ENCODE assay signal across 18 mouse cellular contexts in the genomic region with DNA sequence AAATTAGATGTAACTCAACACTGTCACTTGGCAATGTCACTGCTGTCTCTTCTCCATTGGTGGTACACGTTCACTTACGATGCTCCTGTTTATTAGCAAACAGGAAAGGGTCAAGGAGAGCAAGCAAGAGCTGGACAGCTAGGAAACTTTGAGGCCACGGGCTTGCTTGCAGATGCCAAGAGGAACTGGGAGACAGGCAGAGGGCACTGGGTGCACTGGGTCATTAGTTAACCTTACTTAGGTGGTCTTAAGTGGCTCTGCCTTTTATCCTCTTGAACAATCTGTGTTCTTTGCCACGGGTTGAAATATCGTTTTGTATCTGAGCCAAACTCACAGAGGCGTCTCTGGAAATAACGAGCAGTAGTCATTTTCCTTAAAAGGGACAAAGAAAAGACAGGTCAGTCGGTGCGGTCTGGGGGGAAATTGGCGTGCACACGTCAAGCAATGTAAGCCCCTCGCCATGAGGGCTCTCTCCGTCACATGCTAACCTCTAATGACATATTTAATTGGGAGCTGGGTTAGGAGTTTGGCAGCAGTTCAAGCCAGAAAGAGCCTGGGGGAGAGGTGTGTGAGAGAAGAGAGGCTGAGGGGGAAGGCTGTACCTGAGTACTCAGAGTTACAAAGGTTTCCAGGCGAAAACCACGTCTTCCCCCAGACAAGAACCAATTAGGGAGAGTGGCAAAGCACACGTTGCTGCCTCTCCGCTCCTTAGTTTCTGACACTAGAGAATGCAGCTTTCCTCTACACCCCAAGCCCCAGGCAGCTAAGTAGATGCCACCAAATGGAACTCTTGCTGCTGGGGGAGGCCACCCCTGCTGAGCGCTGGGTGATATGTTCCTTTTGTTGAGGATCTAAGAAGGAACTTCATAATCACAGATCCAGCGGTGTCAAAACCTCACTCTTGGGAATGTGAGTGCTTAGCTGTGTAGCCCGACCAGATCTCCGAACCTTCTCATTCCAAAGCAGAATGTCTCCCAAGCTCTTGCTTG.
DNase-seq lines count a peak whose midpoint lies in the region; ATAC-seq lines count a peak whose summit lies in the region.
"Had no signal": no experiment of that assay in that cellular context is flagged by ENCODE, and none has a peak within 500 bp of the region (broad histone marks: within the 10 kb centered on the region; RNA-seq: fewer than 3 reads in every experiment).

No protein-coding gene starts in this region.

- peaks cover 13% of the 10 kb centered on the region; the same call in 1 of the 2 replicates for H3K4me1 ChIP-seq in kidney, embryonic 16.5 days (ENCODE audit: insufficient read depth, low read length)
- H3K4me1 ChIP-seq in embryonic facial prominence, embryonic 15.5 days: peaks cover 8% of the 10 kb centered on the region
- H3K4me1 ChIP-seq in intestine, embryonic 16.5 days (ENCODE audit: control insufficient read depth, insufficient read depth, low read length): no peaks in the 10 kb centered on the region
- H3K4me1 ChIP-seq in midbrain, embryonic 14.5 days (ENCODE audit: control insufficient read depth, insufficient read depth, low read length): no peaks in the 10 kb centered on the region
- peaks cover 5% of the 10 kb centered on the region; the same call in 1 of the 2 replicates for H3K4me1 ChIP-seq in kidney, embryonic 14.5 days (ENCODE audit: control insufficient read depth, insufficient read depth, low read length)
- H3K4me1 ChIP-seq: liver, embryonic 12.5 days; neural tube, embryonic 13.5 days had no signal

- H3K27me3 ChIP-seq in kidney, embryonic 16.5 days (ENCODE audit: insufficient read depth, low read length): no peaks in the 10 kb centered on the region
- H3K27me3 ChIP-seq in embryonic facial prominence, embryonic 15.5 days: no peaks in the 10 kb centered on the region
- no peaks in the 10 kb centered on the region for H3K27me3 ChIP-seq in intestine, embryonic 16.5 days (replicated peaks; ENCODE audit: control insufficient read depth, insufficient read depth, low read length)
- H3K27me3 ChIP-seq in midbrain, embryonic 14.5 days (ENCODE audit: control insufficient read depth, insufficient read depth, low read length): no peaks in the 10 kb centered on the region
- no peaks in the 10 kb centered on the region for H3K27me3 ChIP-seq in kidney, embryonic 14.5 days (ENCODE audit: control insufficient read depth, insufficient read depth, low read length)
- H3K27me3 ChIP-seq: liver, embryonic 12.5 days; neural tube, embryonic 13.5 days; Patski had no signal

- DNase-seq in kidney, adult 9 months: no peak
- DNase-seq in midbrain, embryonic 14.5 days: peak; percentile 35
- no peak for DNase-seq in adipocyte (ENCODE audit: low spot score)
- DNase-seq in gastrocnemius, postnatal 4 days (ENCODE audit: low spot score in 2 of 2): no peak
- DNase-seq: B cell, adult 2 months; cerebellum, adult 11 months; heart, adult 2 months; kidney, adult 8-10 months; lung, postnatal 14 days; right cerebral cortex, postnatal 4 days had no signal

- no peaks in the 10 kb centered on the region for H3K36me3 ChIP-seq in kidney, embryonic 16.5 days (ENCODE audit: insufficient read depth, low read length)
- H3K36me3 ChIP-seq in embryonic facial prominence, embryonic 15.5 days: no peaks in the 10 kb centered on the region
- H3K36me3 ChIP-seq in intestine, embryonic 16.5 days (ENCODE audit: control insufficient read depth, insufficient read depth, low read length): no peaks in the 10 kb centered on the region
- no peaks in the 10 kb centered on the region for H3K36me3 ChIP-seq in midbrain, embryonic 14.5 days (ENCODE audit: control insufficient read depth, insufficient read depth, low read length)
- no peaks in the 10 kb centered on the region for H3K36me3 ChIP-seq in kidney, embryonic 14.5 days (ENCODE audit: control insufficient read depth, insufficient read depth, low read length)
- H3K36me3 ChIP-seq: liver, embryonic 12.5 days; neural tube, embryonic 13.5 days had no signal

- no peak for ATAC-seq in kidney, embryonic 16.5 days (ENCODE audit: low FRiP score, low TSS enrichment)
- ATAC-seq in embryonic facial prominence, embryonic 15.5 days (ENCODE audit: insufficient number of reproducible peaks, low FRiP score, low TSS enrichment, low read depth): no peak
- ATAC-seq in intestine, embryonic 16.5 days: no peak
- ATAC-seq in midbrain, embryonic 14.5 days (ENCODE audit: low FRiP score, low TSS enrichment): no peak
- ATAC-seq in kidney, embryonic 14.5 days (ENCODE audit: low FRiP score, low TSS enrichment): no peak
- ATAC-seq: liver, embryonic 12.5 days; Patski had no signal

- no peak overlapping the region for H3K4me2 ChIP-seq in kidney, embryonic 16.5 days (replicated peaks; ENCODE audit: low read depth, low read length)
- H3K4me2 ChIP-seq in embryonic facial prominence, embryonic 15.5 days (replicated peaks): no peak overlapping the region
- no peak overlapping the region for H3K4me2 ChIP-seq in intestine, embryonic 16.5 days (ENCODE audit: low read depth, low read length)
- no peak overlapping the region for H3K4me2 ChIP-seq in midbrain, embryonic 14.5 days (ENCODE audit: low read length)
- no peak overlapping the region for H3K4me2 ChIP-seq in kidney, embryonic 14.5 days (replicated peaks; ENCODE audit: low read depth, low read length)
- H3K4me2 ChIP-seq: hindbrain, embryonic 14.5 days; liver, embryonic 12.5 days; neural tube, embryonic 13.5 days had no signal

- 61% methylated on average over 21 of the region's 21 CpGs for whole genome bisulfite sequencing in kidney, embryonic 16.5 days
- 54% methylated on average over 21 of the region's 21 CpGs for WGBS in embryonic facial prominence, embryonic 15.5 days
- WGBS in intestine, embryonic 16.5 days: 63% methylated on average over 21 of the region's 21 CpGs
- 67% methylated on average over 21 of the region's 21 CpGs for WGBS in midbrain, embryonic 14.5 days
- 64% methylated on average over 21 of the region's 21 CpGs for WGBS in kidney, embryonic 14.5 days

- no peak overlapping the region for H3K27ac ChIP-seq in kidney, embryonic 16.5 days (ENCODE audit: low read length)
- 0 out of 2 replicates have a peak overlapping the region, but pooled peaks have one; percentile 44 for H3K27ac ChIP-seq in embryonic facial prominence, embryonic 15.5 days (replicated peaks)
- H3K27ac ChIP-seq in intestine, embryonic 16.5 days (ENCODE audit: low read length): 0 out of 2 replicates have a peak overlapping the region, but pooled peaks have one; percentile 28
- no peak overlapping the region for H3K27ac ChIP-seq in midbrain, embryonic 14.5 days (replicated peaks; ENCODE audit: low read depth, low read length)
- H3K27ac ChIP-seq in kidney, embryonic 14.5 days (ENCODE audit: low read depth, low read length): no peak overlapping the region
- H3K27ac ChIP-seq: heart, adult 2 months; hindbrain, embryonic 14.5 days; liver, embryonic 12.5 days; neural tube, embryonic 13.5 days had no signal

- 0 out of 2 replicates have a peak overlapping the region, but pooled peaks have one; percentile 4 for H3K9ac ChIP-seq in kidney, embryonic 16.5 days (replicated peaks; ENCODE audit: low read length)
- no peak overlapping the region for H3K9ac ChIP-seq in embryonic facial prominence, embryonic 15.5 days
- H3K9ac ChIP-seq in intestine, embryonic 16.5 days (ENCODE audit: low read depth, low read length): no peak overlapping the region
- H3K9ac ChIP-seq in midbrain, embryonic 14.5 days (replicated peaks; ENCODE audit: low read length): no peak overlapping the region
- H3K9ac ChIP-seq in kidney, embryonic 14.5 days (ENCODE audit: low read depth, low read length): no peak overlapping the region
- H3K9ac ChIP-seq: hindbrain, embryonic 14.5 days; liver, embryonic 12.5 days; neural tube, embryonic 13.5 days had no signal

- no peak overlapping the region for H3K4me3 ChIP-seq in kidney, embryonic 16.5 days (ENCODE audit: low read length)
- H3K4me3 ChIP-seq in embryonic facial prominence, embryonic 15.5 days (replicated peaks): no peak overlapping the region
- H3K4me3 ChIP-seq in intestine, embryonic 16.5 days (ENCODE audit: low read length): no peak overlapping the region
- no peak overlapping the region for H3K4me3 ChIP-seq in midbrain, embryonic 14.5 days (replicated peaks; ENCODE audit: low read depth, low read length)
- no peak overlapping the region for H3K4me3 ChIP-seq in kidney, embryonic 14.5 days (ENCODE audit: low read length)
- H3K4me3 ChIP-seq: heart, adult 2 months; liver, embryonic 12.5 days; neural tube, embryonic 13.5 days had no signal

- H3K9me3 ChIP-seq in kidney, embryonic 16.5 days (ENCODE audit: low read length): no peaks in the 10 kb centered on the region
- no peaks in the 10 kb centered on the region for H3K9me3 ChIP-seq in embryonic facial prominence, embryonic 15.5 days (replicated peaks)
- H3K9me3 ChIP-seq in intestine, embryonic 16.5 days (ENCODE audit: control insufficient read depth, low read length): no peaks in the 10 kb centered on the region
- no peaks in the 10 kb centered on the region for H3K9me3 ChIP-seq in midbrain, embryonic 14.5 days (ENCODE audit: control insufficient read depth, low read length)
- no peaks in the 10 kb centered on the region for H3K9me3 ChIP-seq in kidney, embryonic 14.5 days (ENCODE audit: control insufficient read depth, low read length)
- H3K9me3 ChIP-seq: liver, embryonic 12.5 days; neural tube, embryonic 13.5 days had no signal

Comparison
In these comparisons a context has a peak if more than half of its experiments do, and no peak if none do; other contexts are left out.
1. H3K27ac ChIP-seq: peak in embryonic facial prominence, embryonic 15.5 days (single experiment) and intestine, embryonic 16.5 days (single experiment); none in kidney, embryonic 16.5 days (single experiment), midbrain, embryonic 14.5 days (single experiment) and kidney, embryonic 14.5 days (single experiment).